Mouse (Mus musculus) hindbrain, postnatal 0 days (tissue): ENCODE results near the gene Megf8. TPM values are rescaled to one million over a fixed set of nuclear protein-coding genes. Genes with fewer than 3 reads are reported as not detected.

Experiments
- ATAC-seq: fragments of 200-750 bp; cut with Nextera tagmentation; 2 replicates; pipeline ENCODE4 v1.8.0; 2017; ENCODE audit warnings: mild to moderate bottlenecking, moderate TSS enrichment, moderate library complexity
- DNase-seq: peaks from one replicate; pipeline ENCODE4 v3.0.0-alpha.2; 2015; ENCODE audit warnings: low spot score
- H3K27ac ChIP-seq: fragments of 300-500 bp; sonication (generic); 2 replicates; pipeline ENCODE4 v1.5.1; 2014; ENCODE audit warnings: mild to moderate bottlenecking
- H3K27me3 ChIP-seq: fragments of 300-500 bp; sonication (generic); 2 replicates; pipeline ENCODE4 v1.6.1; 2014; ENCODE audit warnings: low read length, mixed read lengths; ENCODE audit not compliant: insufficient read depth
- H3K36me3 ChIP-seq: fragments of 300-500 bp; sonication (generic); 2 replicates; pipeline ENCODE4 v1.6.1; 2014; ENCODE audit warnings: low read length, mixed read lengths; ENCODE audit not compliant: insufficient read depth
- H3K4me1 ChIP-seq: fragments of 300-500 bp; sonication (generic); 2 replicates; pipeline ENCODE4 v1.6.1; 2014; ENCODE audit warnings: antibody characterized with exemption, low read length, mixed read lengths; ENCODE audit not compliant: insufficient read depth
- H3K4me2 ChIP-seq: fragments of 300-500 bp; sonication (generic); 2 replicates; pipeline ENCODE4 v1.6.1; 2014; ENCODE audit warnings: low read depth, mild to moderate bottlenecking, low read length, moderate library complexity, mixed read lengths
- H3K4me3 ChIP-seq: fragments of 300-500 bp; sonication (generic); 2 replicates; pipeline ENCODE4 v1.5.1; 2014; ENCODE audit warnings: low read length
- H3K9ac ChIP-seq: fragments of 300-500 bp; sonication (generic); replicated peaks from 2 replicates; pipeline ENCODE4 v1.6.1; 2014; ENCODE audit warnings: mild to moderate bottlenecking, low read length, moderate library complexity, mixed read lengths
- H3K9me3 ChIP-seq: fragments of 300-500 bp; sonication (generic); 2 replicates; pipeline ENCODE4 v1.6.1; 2016; ENCODE audit warnings: low read length, mixed read lengths
- CTCF ChIP-seq: IDR thresholded peaks from 2 replicates; pipeline ENCODE4 v1.5.1; 2016; ENCODE audit warnings: antibody characterized with exemption, control low read depth, low read depth
- WGBS: fragments of 180-500 bp; shearing (Covaris S2); extraction: QIAGEN DNeasy Blood & Tissue Kit; methylation state at CpG from one replicate; pipeline ENCODE4 v1.1.7; 2014; 5-methylcytosine and 5-hydroxymethylcytosine counted together
- polyA plus RNA-seq: library from polyadenylated mRNA; unstranded; fragments of >200 nt; fragmentation: Nextera tagmentation; extraction: Ambion mirVana; gene quantifications from 2 replicates; pipeline ENCODE4 v1.2.1, GENCODE M21; 2015
- total RNA-seq: library from RNA; depleted of rRNA; stranded (reverse); fragments of >200 nt; gene quantifications from 2 replicates; pipeline ENCODE4 v1.2.3, GENCODE M21; 2014; rRNA removed

The Megf8 gene
- total and polyA plus RNA-seq, 2 experiments from 2014 or later, result 14.8 to 105 TPM

GRCm38 (mm10) chr7:25402671-25403101, 85.7 kb downstream of the Megf8 start:
- Histone ChIP-seq H3K4me2 (no peak overlapping the region), H3K36me3 (no peaks in the 10 kb centered on the region), H3K4me1 (no peaks in the 10 kb centered on the region), H3K27ac (no peak overlapping the region), H3K27me3 (no peaks in the 10 kb centered on the region), H3K9me3 (no peaks in the 10 kb centered on the region), H3K9ac (no peak overlapping the region), H3K4me3 (no peak overlapping the region)
- ATAC-seq (no peak), DNase-seq (peak; percentile 30)
- 1% methylated on average over 2 of the region's 2 CpGs for WGBS
- peak; percentile 64 for TF ChIP-seq CTCF

- Histone ChIP-seq H3K9me3 (no peaks in the 10 kb centered on the region), H3K4me3 (no peak overlapping the region), H3K36me3 (no peaks in the 10 kb centered on the region), H3K9ac (no peak overlapping the region), H3K4me2 (no peak overlapping the region), H3K4me1 (no peaks in the 10 kb centered on the region), H3K27me3 (no peaks in the 10 kb centered on the region), H3K27ac (no peak overlapping the region)
- WGBS, result 89% methylated on average over 7 of the region's 7 CpGs
- DNase-seq, result no peak
- TF ChIP-seq CTCF, result no peak
- no peak for ATAC-seq
These were observed 89.5 kb downstream of the Megf8 start for GRCm38 (mm10) chr7:25406468-25406867.

- no peak overlapping the region for H3K4me3 ChIP-seq
- no peak overlapping the region for H3K27ac ChIP-seq
- TF ChIP-seq CTCF, result peak; percentile 62
- no peaks in the 10 kb centered on the region for H3K27me3 ChIP-seq
- no peak overlapping the region for H3K4me2 ChIP-seq
- DNase-seq (peak; percentile 68), ATAC-seq (no peak)
- no peaks in the 10 kb centered on the region for H3K36me3 ChIP-seq
- WGBS, result 47% methylated on average over 4 of the region's 4 CpGs
- no peaks in the 10 kb centered on the region for H3K4me1 ChIP-seq
- no peak overlapping the region for H3K9ac ChIP-seq
- no peaks in the 10 kb centered on the region for H3K9me3 ChIP-seq
These were observed 92.3 kb downstream of the Megf8 start for GRCm38 (mm10) chr7:25409114-25409760.

GRCm38 (mm10) chr7:25410969-25411615, 94.1 kb downstream of the Megf8 start:
- no peak for TF ChIP-seq CTCF
- Histone ChIP-seq H3K27me3 (no peaks in the 10 kb centered on the region), H3K27ac (no peak overlapping the region)

GRCm38 (mm10) chr7:25411861-25412260, 94.9 kb downstream of the Megf8 start:
- Histone ChIP-seq H3K4me2 (no peak overlapping the region), H3K4me1 (no peaks in the 10 kb centered on the region), H3K9me3 (no peaks in the 10 kb centered on the region), H3K36me3 (no peaks in the 10 kb centered on the region), H3K4me3 (no peak overlapping the region), H3K27ac (no peak overlapping the region), H3K9ac (no peak overlapping the region), H3K27me3 (no peaks in the 10 kb centered on the region)
- ATAC-seq, result no peak
- no peak for TF ChIP-seq CTCF
- WGBS, result 84% methylated on average over 3 of the region's 3 CpGs
- DNase-seq, result no peak

More at GRCm38 (mm10) chr7:25410969-25411615, 94.1 kb downstream of the Megf8 start:
- H3K9ac ChIP-seq, result no peak overlapping the region
- 90% methylated on average over 1 of the region's 1 CpGs for WGBS
- no peak for ATAC-seq
- no peak overlapping the region for H3K4me2 ChIP-seq
- no peaks in the 10 kb centered on the region for H3K36me3 ChIP-seq
- no peak for DNase-seq
- H3K9me3 ChIP-seq, result no peaks in the 10 kb centered on the region
- H3K4me3 ChIP-seq, result no peak overlapping the region
- H3K4me1 ChIP-seq, result no peaks in the 10 kb centered on the region

GRCm38 (mm10) chr7:25412833-25413441, 96.0 kb downstream of the Megf8 start, which contains the start of gene Cxcl17:
Cxcl17 (minus strand) TSS chr7:25412886.
- no peak for ATAC-seq
- Histone ChIP-seq H3K9ac (no peak within 1 kb of the TSS), H3K4me2 (no peak within 1 kb of the TSS), H3K27me3 (no peaks in the 10 kb centered on the region), H3K36me3 (no peaks in the 10 kb centered on the region), H3K27ac (no peak within 1 kb of the TSS), H3K4me1 (no peaks in the 10 kb centered on the region), H3K4me3 (no peak within 1 kb of the TSS), H3K9me3 (no peaks in the 10 kb centered on the region)
- DNase-seq, result no peak
- no peak for TF ChIP-seq CTCF
- 44% methylated on average over 7 of the region's 7 CpGs for WGBS

Other genes starting within 250 kb of the Megf8 start
- 141 and 142 TPM in 2 replicates for gene Grik5, start 244.8 kb upstream of the Megf8 start, total RNA-seq
- 14.6 and 14.8 TPM in 2 replicates for gene Grik5, start 244.8 kb upstream of the Megf8 start, polyA plus RNA-seq
- 38.4 and 40.4 TPM in 2 replicates for gene Zfp574, start 244.6 kb upstream of the Megf8 start, total RNA-seq
- gene Zfp574, start 244.6 kb upstream of the Megf8 start, polyA plus RNA-seq, result 23.7 and 26.3 TPM in 2 replicates
- 3.9 and 4.7 TPM in 2 replicates for gene Pou2f2, start 137.4 kb upstream of the Megf8 start, total RNA-seq
- gene Pou2f2, start 137.4 kb upstream of the Megf8 start, polyA plus RNA-seq, result 14.4 and 20.2 TPM in 2 replicates
- gene Dedd2, start 96.5 kb upstream of the Megf8 start, total RNA-seq, result 22.5 and 31.7 TPM in 2 replicates
- gene Dedd2, start 96.5 kb upstream of the Megf8 start, polyA plus RNA-seq, result 19.8 and 20.2 TPM in 2 replicates
- 9.6 and 10.1 TPM in 2 replicates for gene Zfp526, start 95.7 kb upstream of the Megf8 start, total RNA-seq
- gene Zfp526, start 95.7 kb upstream of the Megf8 start, polyA plus RNA-seq, result 0.66 and 0.85 TPM in 2 replicates
- 151 and 160 TPM in 2 replicates for gene Gsk3a, start 79.3 kb upstream of the Megf8 start, total RNA-seq
- gene Gsk3a, start 79.3 kb upstream of the Megf8 start, polyA plus RNA-seq, result 17.5 and 19.8 TPM in 2 replicates
- gene Erf, start 66.4 kb upstream of the Megf8 start, total RNA-seq, result 19.0 and 20.8 TPM in 2 replicates
- 3.0 and 3.7 TPM in 2 replicates for gene Erf, start 66.4 kb upstream of the Megf8 start, polyA plus RNA-seq
- 153 and 155 TPM in 2 replicates for gene Cic, start 49.5 kb upstream of the Megf8 start, total RNA-seq
- 28.2 and 30.6 TPM in 2 replicates for gene Cic, start 49.5 kb upstream of the Megf8 start, polyA plus RNA-seq
- 534 and 592 TPM in 2 replicates for gene Pafah1b3, start 19.2 kb upstream of the Megf8 start, total RNA-seq
- 469 and 484 TPM in 2 replicates for gene Pafah1b3, start 19.2 kb upstream of the Megf8 start, polyA plus RNA-seq
- gene Prr19, start 15.8 kb upstream of the Megf8 start, total RNA-seq, result 0.93 and 1.4 TPM in 2 replicates
- gene Prr19, start 15.8 kb upstream of the Megf8 start, polyA plus RNA-seq, result 3.1 and 3.6 TPM in 2 replicates
- 56.6 and 88.3 TPM in 2 replicates for gene Tmem145, start 11.1 kb upstream of the Megf8 start, total RNA-seq
- gene Tmem145, start 11.1 kb upstream of the Megf8 start, polyA plus RNA-seq, result 104 and 106 TPM in 2 replicates
- gene Cnfn, start 52.6 kb downstream of the Megf8 start, total RNA-seq, result not detected in 2 replicates
- 0.30 and 0.89 TPM in 2 replicates for gene Cnfn, start 52.6 kb downstream of the Megf8 start, polyA plus RNA-seq
- gene Lipe, start 81.5 kb downstream of the Megf8 start, total RNA-seq, result 9.6 and 18.7 TPM in 2 replicates
- 7.8 and 9.1 TPM in 2 replicates for gene Lipe, start 81.5 kb downstream of the Megf8 start, polyA plus RNA-seq
- not detected in 2 replicates for gene Cxcl17, start 95.7 kb downstream of the Megf8 start, total RNA-seq
- 0.66 and 0.82 TPM in 2 replicates for gene Cxcl17, start 95.7 kb downstream of the Megf8 start, polyA plus RNA-seq
- gene Ceacam1, start 160.4 kb downstream of the Megf8 start, total RNA-seq, result 0.32 and 1.2 TPM in 2 replicates
- gene Ceacam1, start 160.4 kb downstream of the Megf8 start, polyA plus RNA-seq, result 0.93 and 1.2 TPM in 2 replicates
- not detected in 2 replicates for gene Ceacam2, start 222.7 kb downstream of the Megf8 start, total RNA-seq
- not detected in 2 replicates for gene Ceacam2, start 222.7 kb downstream of the Megf8 start, polyA plus RNA-seq